Mouse (Mus musculus) ZHBTc4 (cell line): ENCODE results near the gene Tbc1d22a.

ENCODE experiments used
- DNase-seq: peaks from one replicate; pipeline ENCODE4 v3.0.0-alpha.2; 2011; ENCODE audit warnings: low read depth, low spot score

Gene Tbc1d22a

DNA sequence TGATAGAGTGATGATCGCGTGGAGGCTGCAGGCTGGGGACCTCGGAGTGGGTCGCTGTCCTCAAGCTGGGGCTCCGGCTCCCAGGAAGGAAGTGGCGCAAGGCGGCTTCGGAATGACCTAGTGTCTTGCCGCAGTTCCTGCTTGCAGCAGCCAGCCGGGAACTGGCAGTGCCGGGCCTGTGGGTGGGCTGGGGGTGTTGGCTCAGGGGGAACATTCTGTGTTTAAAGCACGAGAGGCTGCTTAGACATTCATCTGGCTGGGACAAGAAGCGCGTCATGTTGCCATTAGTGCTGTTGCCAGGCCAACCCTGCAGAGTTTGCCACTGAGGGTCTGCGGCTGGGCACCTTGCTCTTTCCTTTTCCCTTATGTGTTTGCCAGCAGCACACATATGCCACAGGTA is 63.2 kb downstream of the Tbc1d22a start:
- no peak for DNase-seq

DNA sequence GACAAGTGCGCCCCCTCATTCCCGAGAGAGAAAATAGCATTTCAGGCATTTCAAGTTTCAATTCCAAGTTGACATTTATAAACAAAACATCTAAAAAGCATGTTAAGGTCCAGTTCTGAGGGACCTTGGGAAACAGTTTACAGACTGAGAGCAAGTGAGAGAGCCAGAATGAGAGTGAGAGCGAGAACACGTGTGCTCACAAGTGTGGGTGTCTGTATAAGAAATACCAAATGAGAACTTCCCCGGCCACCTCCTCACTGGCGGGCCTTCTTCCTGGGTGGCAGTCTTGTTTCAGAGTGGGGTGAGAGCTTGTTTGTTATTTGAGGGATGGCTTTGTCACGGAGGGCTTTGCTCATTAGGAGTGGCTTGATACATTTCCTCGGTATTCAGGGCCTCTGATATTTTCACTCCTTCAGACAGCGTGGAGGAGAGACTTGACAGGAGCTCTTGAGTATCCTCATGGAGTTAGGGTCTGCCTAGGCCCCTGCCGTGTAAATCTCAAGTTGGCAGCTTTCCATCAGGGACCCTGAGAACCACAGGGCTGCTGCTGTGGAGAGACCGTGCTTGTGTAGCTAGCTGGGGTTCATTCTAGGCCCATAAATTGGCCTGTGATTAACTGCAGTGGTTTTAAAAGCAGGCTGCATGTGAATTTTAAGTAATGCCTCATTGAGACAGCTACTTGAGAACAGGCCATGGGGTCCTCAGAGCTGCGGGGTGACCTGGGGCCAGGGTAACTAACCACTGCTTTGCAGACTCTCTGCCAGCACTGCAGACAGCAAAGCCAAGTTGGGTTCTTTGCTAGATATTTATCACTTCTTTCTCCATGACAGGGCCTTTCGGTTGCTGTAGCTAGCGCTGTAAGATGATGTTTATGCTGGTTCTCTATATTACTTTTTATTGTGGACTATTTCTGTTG is 65.1 kb downstream of the Tbc1d22a start:
- DNase-seq: no peak

DNA sequence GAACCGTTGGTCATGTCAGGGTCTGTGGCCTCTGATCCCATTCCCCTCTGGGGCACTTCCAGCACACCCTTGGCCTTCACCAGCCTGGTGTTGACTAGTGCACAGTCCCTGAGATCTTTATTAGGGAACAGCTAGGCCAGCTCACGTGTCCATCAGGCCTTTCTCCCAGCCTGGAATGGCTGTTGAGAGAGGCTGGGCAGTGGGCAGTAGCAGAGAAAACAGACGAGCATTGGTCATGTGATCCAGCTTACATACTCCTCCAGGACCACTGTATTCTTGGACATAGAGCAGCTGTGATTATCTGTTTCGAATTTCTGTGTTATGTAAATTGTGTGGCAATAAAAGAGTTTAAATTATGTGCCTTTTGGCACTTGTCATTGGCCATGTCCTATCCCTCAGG is 65.9 kb downstream of the Tbc1d22a start:
- no peak for DNase-seq

DNA sequence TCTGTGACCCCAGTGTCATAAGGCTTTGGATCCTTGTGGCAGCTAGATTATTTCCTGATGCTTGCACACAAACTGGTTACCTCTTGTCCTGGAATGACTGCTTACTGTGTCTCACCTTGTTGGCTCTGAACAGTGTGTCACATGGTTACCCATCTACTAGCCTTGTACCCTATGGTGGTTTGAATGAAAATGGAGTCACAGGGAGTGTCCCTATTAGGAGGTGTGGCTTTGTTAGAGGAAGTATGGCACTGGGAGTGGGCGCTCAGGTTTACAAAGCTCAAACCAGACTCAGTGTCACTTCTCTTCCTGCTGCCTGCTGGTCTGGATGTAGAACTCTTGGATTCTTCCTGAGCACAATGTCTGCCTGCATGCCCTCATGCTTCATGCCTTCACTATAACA is 69.0 kb downstream of the Tbc1d22a start:
- peak; percentile 82 for DNase-seq

DNA sequence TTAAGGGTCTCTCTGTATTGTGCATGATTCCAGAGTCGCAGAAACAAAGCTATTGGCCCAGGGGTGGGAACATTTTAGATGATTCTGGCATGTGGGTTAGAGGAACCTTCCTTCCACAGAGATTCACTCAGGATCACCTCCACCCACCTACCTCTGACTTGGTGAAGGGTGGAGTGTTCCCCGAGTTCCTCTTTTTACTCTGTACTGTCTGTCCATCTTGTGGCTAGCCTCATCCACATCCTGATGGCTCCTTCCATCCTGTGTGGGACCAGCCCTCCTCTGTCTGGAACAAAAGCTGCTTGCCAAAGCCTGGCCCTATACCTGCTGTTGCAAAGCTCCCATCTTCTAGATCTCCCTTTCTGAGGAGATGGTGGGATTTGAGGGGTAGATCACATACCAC is 71.0 kb downstream of the Tbc1d22a start:
- DNase-seq: no peak

DNA sequence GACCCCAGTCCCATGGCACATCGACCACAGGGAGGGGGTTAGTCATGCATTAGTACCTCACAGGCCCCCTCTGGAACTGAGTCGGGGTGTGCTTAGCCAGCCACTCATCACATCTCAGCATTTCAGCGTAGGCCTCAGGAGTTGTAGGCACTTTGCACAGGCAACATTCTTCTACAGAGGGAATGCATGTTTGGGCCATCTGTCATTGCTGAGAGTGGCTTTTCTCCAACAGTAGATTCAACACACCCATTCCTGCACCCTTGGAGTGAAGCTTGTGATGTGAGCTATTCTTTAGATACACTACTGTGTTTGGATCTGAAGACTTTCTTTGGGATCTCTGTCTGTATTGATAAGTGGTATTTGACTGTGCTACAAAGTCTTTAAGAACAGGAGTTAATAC is 75.8 kb downstream of the Tbc1d22a start:
- DNase-seq: no peak

- DNase-seq: no peak
Observed at GRCm38 (mm10) chr15:86292288-86292687, 78.0 kb downstream of the Tbc1d22a start.

DNA sequence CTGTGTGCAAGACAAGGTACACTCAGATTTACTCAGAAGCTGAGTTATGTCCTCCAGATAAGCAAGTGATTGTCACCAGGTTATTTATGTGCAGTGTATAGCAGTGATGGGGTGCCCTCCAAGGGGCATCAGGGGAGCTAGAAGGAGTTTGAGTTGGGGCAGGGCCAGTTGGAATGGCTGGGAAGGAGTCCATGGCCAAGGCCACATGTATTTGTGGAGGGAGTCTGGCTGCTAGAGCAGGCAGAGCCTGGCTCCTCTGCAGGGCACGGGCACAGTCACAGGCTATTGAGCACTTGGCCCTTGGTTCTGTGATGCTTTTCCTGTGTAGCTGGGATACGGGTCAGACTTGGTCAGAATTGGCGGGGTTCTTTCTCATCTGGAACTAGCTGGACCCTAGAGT is 80.2 kb downstream of the Tbc1d22a start:
- no peak for DNase-seq

DNA sequence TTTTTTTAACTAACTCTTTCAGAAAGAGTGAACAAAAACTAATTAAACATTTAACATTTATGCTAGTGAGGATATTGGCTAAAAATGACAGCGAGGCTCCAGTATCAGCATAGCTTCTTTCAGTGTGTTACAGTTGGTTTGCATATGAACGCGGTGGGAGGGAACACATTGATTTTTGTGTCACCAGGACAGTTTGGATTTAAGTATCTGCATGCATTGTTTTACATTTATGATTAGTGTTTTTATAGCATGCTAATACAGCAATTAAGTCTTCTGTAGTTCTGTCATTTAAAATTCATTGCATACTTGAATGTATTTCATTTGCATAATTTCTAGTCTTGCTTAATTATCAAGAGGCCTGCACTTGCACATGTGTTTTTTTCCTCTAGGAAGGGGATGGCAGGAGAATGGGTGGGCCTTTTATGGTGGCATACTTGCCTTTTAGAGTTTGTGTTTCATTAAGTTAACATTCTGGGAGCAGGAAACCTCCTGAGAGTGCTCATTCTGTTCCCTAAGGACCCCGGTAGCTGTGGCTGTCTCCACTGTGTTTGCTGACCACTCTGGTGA is 81.5 kb downstream of the Tbc1d22a start:
- no peak for DNase-seq

- DNase-seq: no peak
Observed at GRCm38 (mm10) chr15:86297281-86297680, 83.0 kb downstream of the Tbc1d22a start.

- no peak for DNase-seq
Observed at GRCm38 (mm10) chr15:86303876-86304275, 89.6 kb downstream of the Tbc1d22a start.

- no peak for DNase-seq
Observed at GRCm38 (mm10) chr15:86304861-86305260, 90.6 kb downstream of the Tbc1d22a start.

GRCm38 (mm10) chr15:86305290-86305689 is 91.0 kb downstream of the Tbc1d22a start:
- DNase-seq: no peak

GRCm38 (mm10) chr15:86309213-86309829 is 95.1 kb downstream of the Tbc1d22a start:
- DNase-seq: no peak

DNA sequence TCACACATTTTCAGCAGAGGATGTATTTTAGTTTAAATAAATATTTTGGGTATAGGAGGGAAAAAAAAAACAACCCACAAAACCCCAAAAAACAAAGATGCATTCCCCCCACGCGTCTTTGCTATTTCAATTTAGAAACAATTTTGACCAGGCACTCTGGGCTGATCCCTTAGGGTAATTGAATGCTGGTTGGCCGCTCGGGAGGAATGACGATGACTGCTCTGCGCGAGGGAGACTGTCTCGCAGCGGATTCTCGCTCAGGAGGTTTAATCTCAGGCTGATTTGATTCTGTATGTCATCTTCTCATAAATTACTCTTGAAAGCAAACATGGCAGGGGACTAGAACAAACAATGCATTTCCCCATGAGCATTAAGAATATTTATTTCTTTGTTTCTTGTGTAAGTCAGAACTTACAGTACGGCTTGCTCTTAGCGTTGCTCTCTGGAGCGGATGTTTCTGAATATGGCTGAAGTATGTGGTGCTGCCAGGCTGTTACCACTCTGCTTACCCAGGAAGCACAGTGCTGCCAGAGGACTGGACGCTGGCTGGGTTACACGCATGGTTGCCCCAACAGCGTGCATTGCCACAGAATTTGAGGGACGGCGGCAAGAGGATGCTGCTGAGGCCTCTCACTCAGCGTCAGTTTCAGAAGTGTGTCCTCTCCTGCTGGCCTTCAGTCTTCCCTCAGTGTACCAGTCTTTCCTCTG is 106.7 kb downstream of the Tbc1d22a start:
- DNase-seq: no peak

- no peak for DNase-seq
Observed at GRCm38 (mm10) chr15:86326341-86326740, 112.1 kb downstream of the Tbc1d22a start.

GRCm38 (mm10) chr15:86329911-86330310 is 115.7 kb downstream of the Tbc1d22a start:
- no peak for DNase-seq

DNA sequence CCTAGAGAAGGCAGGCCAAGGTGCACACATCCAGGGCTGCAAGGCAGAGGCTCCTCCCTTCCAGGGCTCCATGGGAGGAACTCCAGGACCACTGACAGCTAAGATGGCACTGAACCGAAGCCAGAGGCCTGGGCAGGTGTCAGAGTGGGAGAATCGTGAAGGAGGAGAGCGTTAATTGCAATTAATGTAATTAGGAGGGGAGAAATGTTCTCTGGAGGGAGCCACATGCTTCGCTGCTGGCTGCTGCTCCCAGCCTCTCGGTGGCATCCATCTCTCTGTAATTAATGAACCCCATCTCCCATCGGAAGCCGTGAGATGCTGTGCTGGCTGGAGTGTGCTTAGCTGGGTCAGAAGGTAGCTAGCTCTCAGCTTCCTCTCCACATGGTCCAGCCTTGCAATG is 116.2 kb downstream of the Tbc1d22a start:
- no peak for DNase-seq

GRCm38 (mm10) chr15:86331501-86332245 is 117.4 kb downstream of the Tbc1d22a start:
- DNase-seq: no peak

DNA sequence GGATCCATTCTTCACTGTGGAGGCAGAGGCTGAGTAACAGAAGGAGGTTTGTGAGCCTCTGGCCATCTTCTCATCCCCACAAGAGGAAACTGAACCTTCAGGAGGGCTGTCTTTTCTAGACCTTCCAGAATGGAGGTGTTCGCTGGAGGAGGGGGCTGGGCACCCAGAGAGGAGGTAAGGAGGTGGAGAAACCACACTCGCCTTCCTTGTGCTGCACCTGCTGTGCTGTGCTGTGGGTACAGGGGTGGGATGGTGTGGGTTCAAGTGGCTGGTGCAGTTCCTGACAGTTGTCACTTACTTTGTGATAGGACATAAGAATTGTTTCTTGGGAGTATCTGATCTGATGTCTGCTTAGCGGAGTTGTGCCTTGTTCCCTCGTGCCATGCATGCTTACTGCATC is 118.9 kb downstream of the Tbc1d22a start:
- DNase-seq: no peak

GRCm38 (mm10) chr15:86333606-86334005 is 119.3 kb downstream of the Tbc1d22a start:
- no peak for DNase-seq
